Mouse (Mus musculus) brain, embryonic 14.5 days (tissue): ENCODE data around the gene Rin3.

Experiments used
- CTCF ChIP-seq: fragments of 200-500 bp; IDR thresholded peaks from 2 replicates; pipeline ENCODE4 v1.5.1; 2012; ENCODE audit warnings: inconsistent platforms, mild to moderate bottlenecking, moderate library complexity, borderline replicate concordance; ENCODE audit not compliant: insufficient read depth, insufficient read length; ENCODE audit errors: extremely low read depth
- POLR2A ChIP-seq: fragments of 200-500 bp; IDR thresholded peaks from 2 replicates; pipeline ENCODE4 v1.6.1; 2012; ENCODE audit warnings: mild to moderate bottlenecking, inconsistent platforms, borderline replicate concordance; ENCODE audit not compliant: poor library complexity, insufficient read depth, insufficient read length, severe bottlenecking; ENCODE audit errors: extremely low read depth

- TF ChIP-seq CTCF: no peak
- no peak for TF ChIP-seq POLR2A
Measured at GRCm38 (mm10) chr12:102255012-102255411, 27.8 kb upstream of the Rin3 start.
